Mouse (Mus musculus) midbrain, embryonic 11.5 days (tissue): Measurements from ENCODE around the gene Lat. TPM values are rescaled to one million over a fixed set of nuclear protein-coding genes. Genes with fewer than 3 reads are reported as not detected.
"Not testable (repeated sequence)": the region's sequence is repeated elsewhere in the genome, so short reads cannot be mapped to it uniquely, and the experiment has no call there.

Experiments
- ATAC-seq: fragments of 200-750 bp; cut with Nextera tagmentation; 2 replicates; pipeline ENCODE4 v1.8.0; 2017; ENCODE audit warnings: moderate TSS enrichment, moderate library complexity; ENCODE audit not compliant: low FRiP score
- DNase-seq: peaks from one replicate; pipeline ENCODE4 v3.0.0; 2015; ENCODE audit warnings: low spot score; ENCODE audit errors: missing footprints
- H3K27ac ChIP-seq: fragments of 300-500 bp; sonication (generic); 2 replicates; pipeline ENCODE4 v1.5.1; 2014; ENCODE audit warnings: low read depth, low read length
- H3K27me3 ChIP-seq: fragments of 300-500 bp; sonication (generic); 2 replicates; pipeline ENCODE4 v1.6.1; 2014; ENCODE audit warnings: mild to moderate bottlenecking, low read length, moderate library complexity, mixed read lengths; ENCODE audit not compliant: control insufficient read depth, insufficient read depth
- H3K36me3 ChIP-seq: fragments of 300-500 bp; sonication (generic); 2 replicates; pipeline ENCODE4 v1.6.1; 2014; ENCODE audit warnings: mild to moderate bottlenecking, low read length, moderate library complexity, mixed read lengths; ENCODE audit not compliant: control insufficient read depth, insufficient read depth
- H3K4me1 ChIP-seq: fragments of 300-500 bp; sonication (generic); 2 replicates; pipeline ENCODE4 v1.6.1; 2014; ENCODE audit warnings: low read length; ENCODE audit not compliant: control insufficient read depth, insufficient read depth
- H3K4me2 ChIP-seq: fragments of 300-500 bp; sonication (generic); 2 replicates; pipeline ENCODE4 v1.6.1; 2014; ENCODE audit warnings: mild to moderate bottlenecking, moderate library complexity
- H3K4me3 ChIP-seq: fragments of 300-500 bp; sonication (generic); 2 replicates; pipeline ENCODE4 v1.5.1; 2014; ENCODE audit warnings: low read depth, low read length
- H3K9ac ChIP-seq: fragments of 300-500 bp; sonication (generic); 2 replicates; pipeline ENCODE4 v1.6.1; 2014; ENCODE audit warnings: low read length
- H3K9me3 ChIP-seq: fragments of 300-500 bp; sonication (generic); 2 replicates; pipeline ENCODE4 v1.6.1; 2016; ENCODE audit warnings: low read length; ENCODE audit not compliant: control insufficient read depth
- WGBS: fragments of 180-500 bp; shearing (Covaris S2); extraction: QIAGEN DNeasy Blood & Tissue Kit; methylation state at CpG from one replicate; pipeline ENCODE4 v1.1.7; 2014; 5-methylcytosine and 5-hydroxymethylcytosine counted together
- polyA plus RNA-seq: library from polyadenylated mRNA; unstranded; fragments of >200 nt; fragmentation: Nextera tagmentation; extraction: Ambion mirVana; gene quantifications from 2 replicates; pipeline ENCODE4 v1.2.1, GENCODE M21; 2014

The Lat gene
- polyA plus RNA-seq, 1 experiment from 2014 or later = 2.7 TPM

DNA sequence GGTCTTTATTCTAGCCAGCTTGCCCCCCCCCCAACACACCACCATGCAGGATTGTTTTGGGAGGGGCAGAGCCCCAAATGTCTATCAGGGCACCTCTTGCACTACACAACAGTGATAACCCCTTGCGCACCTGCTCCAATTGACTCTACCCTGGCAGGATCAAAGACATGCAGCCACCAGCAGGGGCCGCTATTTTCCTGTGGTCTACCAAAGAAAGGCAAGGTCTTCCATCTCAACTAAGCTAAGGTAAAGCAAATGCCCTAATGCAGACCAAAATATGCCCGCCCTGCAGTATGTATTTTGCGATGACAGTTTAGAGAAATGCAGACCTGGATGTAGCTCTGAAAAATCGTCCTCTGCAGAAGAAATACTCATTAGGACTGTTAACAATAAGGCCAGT lies 30.2 kb upstream of the Lat start:
- H3K9ac ChIP-seq = no peak overlapping the region
- DNase-seq (peak; percentile 97), ATAC-seq (no peak)
- no peaks in the 10 kb centered on the region for H3K9me3 ChIP-seq
- WGBS = 10% methylated on average over 5 of the region's 5 CpGs
- no peak overlapping the region for H3K4me3 ChIP-seq
- H3K36me3 ChIP-seq = no peaks in the 10 kb centered on the region
- H3K4me1 ChIP-seq = peaks cover 4% of the 10 kb centered on the region
- no peaks in the 10 kb centered on the region for H3K27me3 ChIP-seq
- no peak overlapping the region for H3K27ac ChIP-seq
- H3K4me2 ChIP-seq = no peak overlapping the region

DNA sequence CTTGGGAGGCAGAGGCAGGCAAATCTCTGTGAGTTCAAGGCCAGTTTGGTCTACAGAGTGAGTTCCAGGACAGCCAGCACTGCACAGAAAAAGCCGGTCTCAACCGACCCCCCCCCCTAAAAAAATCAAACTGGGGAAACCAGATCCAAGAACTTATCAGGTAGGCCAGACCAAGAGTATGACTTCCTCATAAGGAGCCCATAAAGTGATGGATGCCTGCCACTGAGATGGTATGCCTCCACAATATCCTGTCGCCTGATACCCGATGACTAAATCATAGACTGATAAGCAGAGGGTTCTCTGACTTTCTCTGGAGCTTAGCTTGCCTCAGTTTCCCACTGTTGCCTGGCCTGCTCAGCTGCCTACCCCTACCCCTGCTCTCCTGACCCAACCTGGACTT lies 28.5 kb upstream of the Lat start:
- DNase-seq (no peak), ATAC-seq (no peak)
- Histone ChIP-seq H3K4me1 (peaks cover 4% of the 10 kb centered on the region), H3K36me3 (no peaks in the 10 kb centered on the region), H3K4me3 (no peak overlapping the region), H3K27ac (no peak overlapping the region), H3K4me2 (no peak overlapping the region), H3K9ac (no peak overlapping the region), H3K27me3 (no peaks in the 10 kb centered on the region), H3K9me3 (no peaks in the 10 kb centered on the region)
- WGBS = 90% methylated on average over 4 of the region's 4 CpGs

DNA sequence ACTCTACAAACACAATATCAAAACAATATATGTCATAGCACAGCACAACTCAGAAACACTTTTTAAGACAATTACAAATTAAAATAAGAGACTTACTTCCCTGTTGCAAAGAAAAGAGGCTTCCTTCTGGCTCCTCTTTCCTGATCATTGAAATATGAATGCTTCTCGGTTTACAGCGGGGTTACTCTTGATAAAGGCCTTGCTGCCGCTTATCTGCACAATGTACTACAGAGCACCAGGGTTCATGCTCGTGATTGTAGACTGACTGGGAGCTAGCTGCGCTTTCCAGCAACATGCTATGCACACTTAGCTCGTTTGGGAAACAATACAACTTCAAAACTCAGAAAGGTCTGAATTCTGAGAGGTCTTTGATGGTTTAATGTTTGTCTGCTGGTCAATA lies 27.9 kb upstream of the Lat start:
- ATAC-seq (no peak), DNase-seq (no peak)
- H3K27ac ChIP-seq = no peak overlapping the region
- H3K9me3 ChIP-seq = no peaks in the 10 kb centered on the region
- H3K27me3 ChIP-seq = no peaks in the 10 kb centered on the region
- H3K4me1 ChIP-seq = peaks cover 4% of the 10 kb centered on the region
- WGBS = 56% methylated on average over 6 of the region's 6 CpGs
- H3K4me2 ChIP-seq = peak overlapping the region; percentile 11; the same call in 1 of the 2 replicates
- H3K36me3 ChIP-seq = no peaks in the 10 kb centered on the region
- peak overlapping the region; percentile 72; the same call in 1 of the 2 replicates for H3K4me3 ChIP-seq
- peak overlapping the region; percentile 12; the same call in 1 of the 2 replicates for H3K9ac ChIP-seq

DNA sequence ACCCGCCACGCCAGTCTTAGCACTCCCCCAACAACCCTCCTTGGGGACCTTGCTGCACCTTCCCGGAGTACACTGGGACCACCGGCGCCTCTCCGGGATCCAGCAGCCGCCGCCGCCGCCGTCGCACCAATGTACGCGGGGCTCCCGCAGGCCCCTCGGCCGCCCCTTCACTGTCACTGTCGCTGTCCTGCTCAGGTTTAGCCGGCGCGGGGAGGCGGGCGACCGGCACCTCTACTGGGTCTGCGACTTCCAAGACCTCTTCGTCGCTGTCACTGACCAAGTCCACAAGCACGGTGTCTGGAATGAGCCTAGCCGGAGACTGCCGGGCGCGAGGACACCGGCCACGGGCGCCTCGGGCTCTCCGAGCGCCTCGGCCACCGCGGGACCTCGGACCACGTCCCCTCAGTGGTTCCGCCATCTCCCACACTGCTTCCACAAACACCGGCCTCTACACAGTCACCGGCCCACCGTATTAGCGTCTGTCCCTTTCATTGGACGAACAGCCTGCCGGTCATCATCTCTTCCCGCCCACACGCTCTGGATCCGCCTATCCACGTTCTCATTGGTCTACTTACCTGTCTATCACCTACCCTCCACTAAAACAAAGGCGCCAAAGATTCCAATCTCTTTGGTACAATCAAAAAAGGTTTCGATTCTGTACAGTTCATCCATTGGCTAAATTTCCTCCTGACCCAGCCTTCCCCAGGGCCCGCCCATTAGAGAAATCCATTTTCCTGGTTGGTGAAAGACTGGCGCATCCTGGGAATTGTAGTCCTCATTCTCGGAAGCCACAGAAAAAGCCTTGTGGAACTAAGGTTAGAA lies 27.1 kb upstream of the Lat start, which contains the start of gene Nfatc2ip:
TSS of gene Nfatc2ip (minus strand) at position 440 of the 822 bp plus-strand sequence.
- ATAC-seq (peak; percentile 100), DNase-seq (peak; percentile 100)
- H3K27ac ChIP-seq = no peak within 1 kb of the TSS
- H3K4me3 ChIP-seq = peak within 1 kb of the TSS; percentile 72
- peaks cover 4% of the 10 kb centered on the region for H3K4me1 ChIP-seq
- no peaks in the 10 kb centered on the region for H3K36me3 ChIP-seq
- 0% methylated on average over 59 of the region's 59 CpGs for WGBS
- H3K9ac ChIP-seq = peak within 1 kb of the TSS; percentile 70
- H3K27me3 ChIP-seq = no peaks in the 10 kb centered on the region
- peak within 1 kb of the TSS; percentile 73 for H3K4me2 ChIP-seq
- no peaks in the 10 kb centered on the region for H3K9me3 ChIP-seq

DNA sequence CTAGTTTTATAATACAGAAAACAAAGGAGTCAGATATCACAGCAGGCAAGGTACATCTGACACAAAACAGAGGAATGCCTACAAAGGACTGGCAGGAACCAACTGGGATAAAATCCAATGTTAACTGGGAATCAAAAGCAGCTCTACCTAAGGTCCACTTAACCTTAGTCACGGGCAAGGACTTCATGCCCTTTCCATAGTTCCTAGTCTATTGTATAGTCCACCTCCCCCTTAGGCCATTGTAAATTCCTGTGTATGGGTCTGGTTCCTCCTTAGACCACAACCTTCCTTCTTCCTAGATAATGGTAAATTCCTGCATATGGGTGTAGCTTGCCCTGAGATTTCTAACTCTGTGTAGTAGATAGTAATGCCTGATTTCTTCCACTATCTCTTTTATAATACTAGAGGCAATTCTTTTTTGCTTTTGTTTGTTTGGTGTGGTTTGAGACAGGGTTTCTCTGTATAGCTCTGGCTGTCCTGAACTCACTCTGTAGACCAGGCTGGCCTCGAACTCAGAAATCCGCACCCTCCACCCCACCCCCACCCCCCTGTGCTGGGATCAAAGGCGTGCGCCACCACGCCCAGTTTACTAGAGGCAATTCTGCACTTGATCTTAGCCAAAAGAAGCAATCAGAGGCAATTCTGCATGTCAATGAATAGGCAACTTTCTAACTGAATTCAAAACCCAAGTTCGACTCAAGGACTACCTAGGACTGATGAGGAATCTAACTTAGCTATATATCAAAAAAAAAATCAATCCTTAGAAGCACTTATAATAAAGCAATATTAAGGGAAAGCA lies 22.9 kb upstream of the Lat start:
- not testable (repeated sequence) for ATAC-seq, H3K27ac ChIP-seq, H3K4me2 ChIP-seq, H3K4me1 ChIP-seq, H3K36me3 ChIP-seq, H3K27me3 ChIP-seq, H3K9ac ChIP-seq, H3K4me3 ChIP-seq, DNase-seq, H3K9me3 ChIP-seq
- 89% methylated on average over 7 of the region's 7 CpGs for WGBS

DNA sequence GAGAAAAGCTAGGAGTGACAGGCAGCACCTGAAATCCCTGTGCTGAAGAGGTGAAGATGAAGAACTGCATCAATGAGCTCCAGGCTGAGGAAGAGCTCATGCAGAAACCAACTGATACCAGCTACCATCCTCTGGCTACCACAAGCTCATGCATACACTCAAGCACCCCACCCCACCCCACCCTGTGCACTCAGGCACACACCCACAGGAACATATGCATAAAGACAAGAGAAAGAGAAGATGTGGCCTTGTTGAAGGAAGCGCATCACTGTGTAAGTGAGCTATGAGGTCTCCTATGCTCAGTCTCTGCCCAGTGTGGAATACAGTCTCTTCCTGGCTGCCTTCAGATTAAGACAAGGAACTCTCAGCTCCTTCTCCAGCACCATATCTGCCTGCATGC lies 18.8 kb upstream of the Lat start:
- H3K9me3 ChIP-seq = no peaks in the 10 kb centered on the region
- H3K4me3 ChIP-seq = no peak overlapping the region
- ATAC-seq (no peak), DNase-seq (no peak)
- no peak overlapping the region for H3K9ac ChIP-seq
- H3K36me3 ChIP-seq = peaks cover 5% of the 10 kb centered on the region; the same call in 1 of the 2 replicates
- H3K27ac ChIP-seq = no peak overlapping the region
- H3K4me2 ChIP-seq = no peak overlapping the region
- H3K4me1 ChIP-seq = no peaks in the 10 kb centered on the region
- no peaks in the 10 kb centered on the region for H3K27me3 ChIP-seq
- WGBS = 100% methylated on average over 1 of the region's 1 CpGs

DNA sequence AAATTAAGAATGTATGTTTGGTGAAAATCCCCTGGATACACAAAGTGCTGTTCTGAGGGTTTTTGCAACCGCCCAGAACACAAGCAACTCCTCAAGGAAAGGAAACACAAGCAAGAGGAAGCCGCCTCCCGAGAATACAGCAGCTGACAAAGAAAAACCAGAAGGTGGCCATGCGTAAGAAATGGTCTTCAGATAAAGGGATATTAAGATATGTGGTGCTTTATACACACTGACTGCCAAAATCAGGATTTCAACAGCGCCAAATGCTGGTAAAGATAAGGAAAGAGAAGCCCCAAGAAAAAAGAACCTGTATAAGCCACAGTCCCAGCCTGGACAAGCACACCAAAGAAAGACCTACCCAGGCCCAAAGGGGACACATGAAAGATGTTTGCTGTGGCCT lies 14.2 kb upstream of the Lat start:
- no peaks in the 10 kb centered on the region for H3K9me3 ChIP-seq
- H3K9ac ChIP-seq = no peak overlapping the region
- H3K4me1 ChIP-seq = no peaks in the 10 kb centered on the region
- no peaks in the 10 kb centered on the region for H3K27me3 ChIP-seq
- H3K27ac ChIP-seq = no peak overlapping the region
- peaks cover 3% of the 10 kb centered on the region; the same call in 1 of the 2 replicates for H3K36me3 ChIP-seq
- DNase-seq (no peak), ATAC-seq (no peak)
- 94% methylated on average over 5 of the region's 5 CpGs for WGBS
- H3K4me2 ChIP-seq = no peak overlapping the region
- no peak overlapping the region for H3K4me3 ChIP-seq

DNA sequence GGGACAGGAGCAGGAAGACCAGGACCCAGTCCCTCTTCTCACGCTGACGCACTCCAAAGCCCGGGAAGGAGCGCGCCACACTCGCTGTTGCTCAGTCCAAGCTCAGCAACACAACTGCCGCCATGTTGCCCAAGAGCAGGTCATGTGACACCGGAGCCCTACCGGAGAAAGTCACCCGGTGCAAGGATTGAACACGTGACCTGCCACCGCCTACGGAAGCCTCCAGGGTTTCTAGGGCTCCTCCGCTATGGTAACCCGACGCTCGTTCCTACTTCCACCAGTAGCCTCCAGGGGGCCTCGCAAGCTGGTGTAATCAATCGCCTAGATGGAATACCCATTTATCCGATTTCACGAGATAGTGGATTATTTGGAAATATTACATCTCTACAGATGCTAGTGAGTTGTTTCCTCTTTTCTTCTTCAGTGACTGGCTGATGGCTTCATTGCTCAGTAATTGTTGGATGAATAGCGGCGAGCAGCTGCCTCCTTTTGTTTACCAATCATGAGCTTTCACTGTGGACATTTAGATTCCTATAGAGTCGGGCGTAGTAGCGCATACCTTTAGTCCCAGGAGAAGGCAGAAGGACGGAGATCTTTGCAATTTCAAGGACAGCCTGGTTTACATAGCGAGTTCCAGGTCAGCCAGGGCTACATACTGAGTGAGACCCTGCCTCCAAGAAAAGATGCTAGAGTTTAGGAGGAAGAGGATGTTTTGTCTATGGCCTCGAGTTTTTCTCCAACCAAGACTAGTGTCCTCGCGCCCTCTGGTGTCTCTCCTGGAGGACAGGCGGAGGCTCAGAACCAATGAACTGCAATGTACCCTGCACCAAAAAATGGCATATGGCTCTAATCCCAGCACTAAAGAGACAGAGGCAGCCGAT lies 8.1 kb upstream of the Lat start, which contains the start of gene Spns1:
TSS of gene Spns1 (minus strand) at position 173 of the 881 bp plus-strand sequence.
- peak within 1 kb of the TSS; percentile 11; the same call in 1 of the 2 replicates for H3K27ac ChIP-seq
- H3K9me3 ChIP-seq = no peaks in the 10 kb centered on the region
- DNase-seq (peak; percentile 99), ATAC-seq (peak; percentile 97)
- peak within 1 kb of the TSS; percentile 89 for H3K9ac ChIP-seq
- H3K4me2 ChIP-seq = peak within 1 kb of the TSS; percentile 96
- H3K36me3 ChIP-seq = peaks cover 3% of the 10 kb centered on the region
- no peaks in the 10 kb centered on the region for H3K27me3 ChIP-seq
- H3K4me3 ChIP-seq = peak within 1 kb of the TSS; percentile 88
- H3K4me1 ChIP-seq = peaks cover 11% of the 10 kb centered on the region
- WGBS = 1% methylated on average over 33 of the region's 33 CpGs
